Mouse (Mus musculus): ENCODE data around the gene Hoxb2.

Hoxb2 gene

GRCm38 (mm10) chr11:96336597-96336996 lies 13.7 kb upstream of the Hoxb2 start:
- DNase-seq (ENCODE audit: low spot score): no peak

GRCm38 (mm10) chr11:96337026-96337425 lies 13.3 kb upstream of the Hoxb2 start:
- no peak for DNase-seq (ENCODE audit: low spot score)

GRCm38 (mm10) chr11:96338957-96339855 lies 11.1 kb upstream of the Hoxb2 start:
- no peak for DNase-seq (ENCODE audit: low spot score)

GRCm38 (mm10) chr11:96340698-96341365 lies 9.5 kb upstream of the Hoxb2 start:
- DNase-seq (ENCODE audit: low spot score): no peak

GRCm38 (mm10) chr11:96341701-96342575 lies 8.4 kb upstream of the Hoxb2 start:
- DNase-seq (ENCODE audit: low spot score): no peak

GRCm38 (mm10) chr11:96342576-96342930 lies 7.8 kb upstream of the Hoxb2 start:
- DNase-seq (ENCODE audit: low spot score): no peak

- no peak for DNase-seq (ENCODE audit: low spot score)
Measured at GRCm38 (mm10) chr11:96343206-96343745, 7.0 kb upstream of the Hoxb2 start.

- DNase-seq (ENCODE audit: low spot score): no peak
Measured at GRCm38 (mm10) chr11:96344061-96344877, 6.1 kb upstream of the Hoxb2 start.

- no peak for DNase-seq (ENCODE audit: low spot score)
Measured at GRCm38 (mm10) chr11:96344878-96345159, 5.5 kb upstream of the Hoxb2 start.

GRCm38 (mm10) chr11:96345220-96345892 lies 5.0 kb upstream of the Hoxb2 start:
- no peak for DNase-seq (ENCODE audit: low spot score)

GRCm38 (mm10) chr11:96345893-96346806 lies 4.2 kb upstream of the Hoxb2 start:
- no peak for DNase-seq (ENCODE audit: low spot score)

GRCm38 (mm10) chr11:96346916-96347520 lies 3.3 kb upstream of the Hoxb2 start:
- no peak for DNase-seq (ENCODE audit: low spot score)

- no peak for DNase-seq (ENCODE audit: low spot score)
Measured at GRCm38 (mm10) chr11:96347717-96348116, 2.6 kb upstream of the Hoxb2 start.

GRCm38 (mm10) chr11:96348141-96348928 lies 2.0 kb upstream of the Hoxb2 start:
- DNase-seq (ENCODE audit: low spot score): no peak

- DNase-seq (ENCODE audit: low spot score): no peak
Measured at GRCm38 (mm10) chr11:96348988-96349387, 1.3 kb upstream of the Hoxb2 start.

GRCm38 (mm10) chr11:96349491-96350340 lies 609 bp upstream of the Hoxb2 start:
- DNase-seq (ENCODE audit: low spot score): no peak

GRCm38 (mm10) chr11:96350791-96351190 lies 466 bp downstream of the Hoxb2 start:
- DNase-seq (ENCODE audit: low spot score): no peak

- no peak for DNase-seq (ENCODE audit: low spot score)
Measured at GRCm38 (mm10) chr11:96351312-96351711, 987 bp downstream of the Hoxb2 start.

Measured in ovary, postnatal 10 days (tissue).